Mouse (Mus musculus) bone marrow macrophage, adult 2 months (primary cell): ENCODE measurements around the gene Satb1.

ENCODE experiments used
- CTCF ChIP-seq: IDR thresholded peaks from 2 replicates; pipeline ENCODE4 v1.5.1; 2012; ENCODE audit warnings: low read depth, mild to moderate bottlenecking, low read length, moderate library complexity
- POLR2A ChIP-seq: IDR thresholded peaks from 2 replicates; pipeline ENCODE4 v1.6.1; 2012; ENCODE audit warnings: mild to moderate bottlenecking, low read depth, low read length, borderline replicate concordance

DNA sequence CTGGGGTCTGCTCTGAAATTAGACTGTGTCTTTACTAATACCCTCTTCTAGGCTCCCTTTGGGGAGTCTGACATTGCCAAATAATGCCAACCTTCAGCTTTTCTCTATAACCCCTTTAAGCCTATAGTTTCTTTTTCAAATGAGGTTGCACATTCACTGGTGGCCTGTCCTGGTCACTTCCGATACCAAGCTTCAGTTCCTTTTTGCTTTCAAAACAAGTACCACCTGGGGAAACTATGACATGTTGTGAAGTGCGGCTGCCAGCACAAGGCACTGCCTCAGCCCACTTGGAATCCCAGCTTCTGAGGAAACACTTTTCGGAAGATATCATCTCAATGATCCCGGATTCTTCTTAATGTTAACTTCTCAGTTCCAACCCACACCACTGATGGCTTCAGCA, 145.9 kb downstream of the Satb1 start:
- TF ChIP-seq POLR2A (no peak), CTCF (no peak)
